In genomic region chr4:106323318-106323717, GRCm38 (mm10) we compare ENCODE assay signal across 14 mouse cellular contexts.
"Had no signal": no experiment of that assay in that cellular context is flagged by ENCODE, and none has a peak within 500 bp of the region (broad histone marks: within the 10 kb centered on the region; RNA-seq: fewer than 3 reads in every experiment).

No protein-coding gene starts in this region.

- H3K4me3 ChIP-seq: limb, embryonic 12.5 days; midbrain, embryonic 12.5 days; neural tube, embryonic 13.5 days had no signal

- ATAC-seq: intestine, postnatal 0 days; midbrain, embryonic 16.5 days had no signal

- H3K4me2 ChIP-seq: limb, embryonic 12.5 days; lung, embryonic 14.5 days; midbrain, embryonic 12.5 days; neural tube, embryonic 13.5 days had no signal

- DNase-seq: kidney, adult 8-10 months; kidney, postnatal 25 days; lung, embryonic 14.5 days; lung, postnatal 10 days; lung, postnatal 4 days; retina, postnatal 1 day; right cerebral cortex, postnatal 14 days; thymus, postnatal 25 days had no signal

- H3K27ac ChIP-seq: limb, embryonic 12.5 days; liver, embryonic 14.5 days; midbrain, embryonic 12.5 days; neural tube, embryonic 13.5 days had no signal

- H3K27me3 ChIP-seq: limb, embryonic 12.5 days; midbrain, embryonic 12.5 days; neural tube, embryonic 13.5 days had no signal

- H3K9ac ChIP-seq: limb, embryonic 12.5 days; liver, embryonic 14.5 days; lung, embryonic 14.5 days; midbrain, embryonic 12.5 days; neural tube, embryonic 13.5 days had no signal

- H3K9me3 ChIP-seq: limb, embryonic 12.5 days; midbrain, embryonic 12.5 days; neural tube, embryonic 13.5 days had no signal
